Mouse (Mus musculus): Measurements from ENCODE around the gene Nectin1.

Gene Nectin1

DNA sequence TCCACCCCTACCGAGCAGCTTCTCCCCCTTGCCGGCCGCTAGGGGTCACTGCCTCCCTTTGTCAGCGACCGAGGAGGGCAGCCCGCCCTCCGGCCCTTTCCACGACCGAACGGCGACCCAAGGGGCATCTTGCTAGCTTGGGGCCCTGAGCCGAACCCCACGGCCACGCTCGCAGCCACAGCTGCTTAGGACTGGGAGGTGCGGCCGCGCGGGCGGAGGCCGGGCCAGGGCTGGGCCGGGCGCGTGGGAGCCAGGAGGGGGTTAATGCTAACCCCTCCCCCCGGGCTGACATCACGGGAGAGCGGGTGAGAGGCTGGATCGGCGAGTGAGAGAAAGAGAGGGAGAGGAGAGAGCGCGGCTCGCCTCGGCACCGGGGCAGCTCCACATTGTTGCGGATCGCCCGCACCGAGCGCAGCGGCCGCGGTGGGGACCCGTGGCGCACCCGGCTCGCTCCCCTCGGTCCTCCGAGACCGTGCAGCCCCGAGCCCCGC lies at the start of gene Nectin1:
Nectin1 (plus strand) TSS at position 338 of the 491 bp plus-strand sequence.
- DNase-seq, result peak; percentile 83

DNA sequence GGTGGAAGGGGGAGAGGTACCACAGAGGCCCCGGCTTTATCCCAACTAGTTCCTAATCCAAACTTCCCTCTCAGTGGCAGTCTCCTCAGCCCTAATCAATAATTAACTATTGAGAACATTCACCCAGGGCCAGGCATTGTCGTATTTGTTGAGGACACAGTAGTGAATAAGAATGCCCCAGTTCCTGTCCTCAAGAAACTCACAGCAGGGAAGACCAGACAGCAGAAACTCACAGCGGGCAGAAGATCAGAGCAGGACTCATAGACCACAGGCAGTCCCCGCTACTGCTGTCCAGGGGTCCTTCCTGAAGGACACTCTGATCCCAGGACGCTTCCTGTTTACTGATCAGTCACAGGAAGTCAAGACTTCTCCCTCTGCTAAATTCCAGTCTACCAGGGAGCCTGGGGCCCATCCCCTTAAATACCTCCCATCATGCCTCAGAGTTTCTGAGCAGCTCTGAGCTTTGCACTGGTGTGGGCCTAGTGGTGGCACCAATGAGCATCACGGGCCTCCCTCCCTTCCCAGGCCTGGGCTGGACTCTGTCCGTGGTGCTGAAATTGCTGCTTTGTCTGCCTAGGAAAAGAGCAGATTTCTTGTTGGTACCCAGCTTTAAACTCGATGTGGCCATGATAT lies 45.6 kb upstream of the Nectin1 start:
- no peak for DNase-seq

DNA sequence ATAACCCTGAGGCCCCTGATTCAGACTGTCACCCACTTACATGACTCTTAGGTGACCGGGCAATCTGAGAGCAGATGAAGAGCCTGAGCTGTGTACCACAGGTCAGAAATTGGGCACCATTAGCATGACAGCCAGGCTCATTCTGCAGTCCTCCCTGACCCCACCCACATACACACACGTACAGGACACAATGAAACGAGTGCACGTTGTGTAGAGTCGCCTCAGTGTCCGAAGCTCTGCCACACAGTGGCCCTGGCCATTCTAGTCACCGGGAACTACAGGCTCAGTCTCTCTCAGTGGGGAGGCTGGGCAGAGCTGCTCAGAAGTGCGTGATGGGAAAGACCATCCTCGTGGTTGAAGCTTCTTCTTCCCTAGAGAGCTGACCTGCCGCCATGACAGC lies 44.9 kb upstream of the Nectin1 start:
- DNase-seq, result no peak

DNA sequence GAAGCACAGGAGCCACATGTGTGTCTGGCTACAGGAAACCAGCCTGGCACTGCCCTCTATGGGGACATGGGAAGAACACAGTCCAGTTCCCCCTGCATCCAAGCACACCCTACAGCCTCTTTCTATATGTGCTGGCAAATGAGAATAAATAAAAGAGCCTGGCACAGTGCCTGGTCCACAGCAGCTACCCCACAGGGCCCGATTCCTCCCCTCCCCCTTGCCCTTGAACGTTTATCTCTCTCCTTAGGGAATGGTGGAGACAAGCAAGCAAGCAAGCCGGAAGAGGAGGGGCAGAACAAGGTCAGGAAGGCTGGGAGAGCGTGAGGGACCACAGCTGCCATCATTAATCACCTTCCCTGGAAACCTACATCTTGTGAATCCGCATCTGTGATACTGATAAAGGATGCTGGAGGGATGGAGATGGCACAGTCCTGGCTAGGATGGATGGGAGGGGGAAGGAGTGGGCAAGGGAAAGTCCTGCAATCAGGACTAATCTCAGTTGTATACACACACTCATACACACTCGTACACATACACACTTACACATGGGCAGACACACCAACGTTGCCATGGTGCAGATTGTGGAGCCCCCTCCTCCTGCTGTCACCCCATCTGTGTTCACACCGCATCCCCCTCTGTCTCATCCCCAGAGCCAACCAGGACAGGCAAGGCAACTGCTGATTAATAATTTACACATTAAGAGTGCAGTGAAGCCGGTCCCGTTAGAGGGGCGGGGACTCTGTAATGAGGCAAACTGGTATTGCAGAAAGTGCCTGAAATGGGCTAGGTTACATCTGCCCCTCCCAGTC lies 44.2 kb upstream of the Nectin1 start:
- no peak for DNase-seq

DNA sequence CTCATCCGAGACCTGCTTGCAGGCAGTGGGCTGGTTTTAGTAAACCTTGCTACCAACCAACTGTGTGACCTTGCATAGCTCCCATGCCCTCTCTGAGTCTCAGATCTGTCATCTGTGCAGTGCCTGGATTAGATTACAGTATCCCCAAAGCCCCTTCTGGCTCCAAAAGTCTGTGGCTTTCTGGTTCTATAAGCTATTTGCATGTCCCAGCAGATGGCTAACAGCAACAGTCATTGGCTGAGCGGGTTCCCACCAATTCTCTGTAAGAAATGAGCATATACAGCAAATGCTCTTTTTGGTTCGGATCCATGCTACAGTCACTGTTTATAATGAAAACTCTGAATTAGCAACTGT lies 43.6 kb upstream of the Nectin1 start:
- DNase-seq, result no peak

DNA sequence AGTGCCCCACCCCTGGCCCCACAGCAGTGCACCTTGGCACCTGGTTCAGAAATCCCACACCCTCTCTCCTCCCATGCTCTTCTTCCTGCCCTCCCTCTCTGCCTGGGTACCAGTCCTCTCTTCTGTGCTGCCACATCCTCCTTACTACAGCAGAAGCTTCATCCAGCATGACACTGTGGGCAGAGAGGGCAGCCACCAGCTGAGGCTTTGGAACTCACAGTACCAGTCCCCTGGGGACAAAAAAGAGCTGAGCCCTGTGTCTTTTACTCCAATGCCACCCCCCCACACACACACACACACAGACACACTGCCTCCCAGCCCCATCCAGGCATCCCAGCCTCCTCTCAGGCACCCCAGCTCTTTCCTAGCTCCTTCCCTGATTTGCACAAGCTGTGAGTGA lies 42.0 kb upstream of the Nectin1 start:
- DNase-seq, result no peak

DNA sequence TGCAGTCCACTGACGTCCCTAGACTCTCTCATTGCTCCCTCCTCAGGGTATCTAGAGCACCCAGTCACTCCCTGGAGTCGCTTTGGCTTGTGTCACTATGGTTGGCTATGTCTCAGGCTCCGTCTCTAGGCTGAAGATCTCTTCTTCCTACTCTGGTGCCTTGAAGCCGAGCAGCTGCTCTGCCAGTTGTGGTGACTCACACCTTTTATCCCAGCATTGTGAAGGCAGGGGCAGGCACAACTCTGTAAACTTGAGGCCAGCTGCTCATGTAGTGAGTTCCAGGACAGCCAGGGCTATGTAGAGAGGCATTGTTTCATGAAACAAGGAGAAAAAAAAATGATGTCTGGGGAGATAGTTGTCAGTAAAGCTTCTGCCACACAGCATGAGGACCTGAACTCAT lies 36.2 kb upstream of the Nectin1 start:
- DNase-seq, result no peak

DNA sequence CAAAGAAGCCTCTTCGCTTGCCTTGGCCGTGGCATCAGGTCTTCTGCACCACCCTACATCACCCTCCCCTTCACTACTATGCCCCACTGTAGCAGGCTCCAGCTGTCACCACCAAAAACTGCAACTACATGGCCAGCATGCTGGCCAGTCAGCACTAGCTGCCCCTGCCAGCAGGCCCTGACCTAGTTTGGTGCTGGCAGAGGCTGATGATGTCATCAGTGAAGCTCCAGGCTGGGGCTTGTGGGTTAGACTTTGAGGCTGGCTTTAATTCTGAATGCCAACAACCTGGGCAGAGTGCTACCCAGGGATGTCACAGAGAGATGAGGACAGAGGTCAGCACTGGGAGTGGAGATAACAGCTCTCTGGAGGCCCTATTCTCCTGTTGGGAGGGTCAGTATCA lies 35.1 kb upstream of the Nectin1 start:
- DNase-seq, result no peak

DNA sequence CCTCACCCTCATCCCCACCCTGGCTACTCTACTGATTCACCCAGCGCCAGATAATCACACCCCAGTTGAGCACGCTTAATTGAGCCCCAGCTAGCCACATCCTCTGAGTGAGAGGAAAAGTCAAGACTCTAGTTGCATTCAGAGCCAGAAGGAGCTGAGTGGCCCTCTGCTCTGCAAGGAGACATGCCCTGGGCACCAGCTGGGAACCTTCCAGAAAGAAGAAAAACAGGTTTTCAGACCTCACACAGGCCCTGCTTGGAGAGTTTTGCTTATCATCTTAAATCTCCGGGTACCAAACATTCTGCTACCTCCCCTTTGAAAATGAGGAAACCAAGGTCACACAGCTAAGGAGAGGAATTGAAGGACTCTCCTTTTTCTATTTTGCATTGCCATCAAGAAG lies 30.4 kb upstream of the Nectin1 start:
- DNase-seq, result no peak

DNA sequence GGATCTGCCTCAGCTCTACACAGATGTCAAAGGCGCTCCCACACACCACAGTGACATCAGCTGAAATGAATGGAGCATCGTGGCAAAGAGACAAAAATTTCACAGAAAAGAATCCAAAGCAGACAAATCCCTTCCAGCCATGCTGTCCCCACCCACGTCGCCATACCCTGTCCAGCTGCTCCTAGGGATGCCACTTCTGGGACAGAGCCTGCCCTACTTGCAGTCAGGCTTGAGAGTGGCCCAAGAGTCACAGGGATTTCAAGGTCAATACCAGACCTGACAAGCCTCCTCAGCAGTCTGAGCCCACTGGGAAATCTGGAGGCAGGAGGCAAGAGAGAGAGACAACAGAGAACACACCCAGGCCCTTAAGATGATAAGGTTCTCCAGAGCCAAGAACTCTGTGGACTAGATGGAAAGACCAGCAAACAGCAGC lies 24.4 kb upstream of the Nectin1 start:
- no peak for DNase-seq

DNA sequence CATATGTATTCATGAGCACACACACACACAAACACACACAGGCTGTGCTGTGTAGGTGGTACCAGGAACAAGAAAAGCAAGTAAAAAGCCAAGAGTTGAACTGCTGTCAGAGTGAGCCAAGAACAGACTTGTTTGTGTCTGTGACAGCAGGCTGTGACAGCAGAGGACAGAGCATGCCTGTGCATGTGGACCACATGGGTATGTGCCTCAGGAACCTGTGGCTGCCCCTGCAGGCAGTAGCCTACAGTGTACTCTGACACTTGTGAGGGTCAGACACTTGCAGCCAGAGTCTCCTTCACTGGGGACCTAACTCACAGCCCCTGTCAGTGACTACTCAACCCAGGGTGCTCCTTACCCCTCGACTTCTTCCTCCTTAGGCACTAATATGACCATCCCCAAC lies 23.7 kb upstream of the Nectin1 start:
- DNase-seq, result no peak

DNA sequence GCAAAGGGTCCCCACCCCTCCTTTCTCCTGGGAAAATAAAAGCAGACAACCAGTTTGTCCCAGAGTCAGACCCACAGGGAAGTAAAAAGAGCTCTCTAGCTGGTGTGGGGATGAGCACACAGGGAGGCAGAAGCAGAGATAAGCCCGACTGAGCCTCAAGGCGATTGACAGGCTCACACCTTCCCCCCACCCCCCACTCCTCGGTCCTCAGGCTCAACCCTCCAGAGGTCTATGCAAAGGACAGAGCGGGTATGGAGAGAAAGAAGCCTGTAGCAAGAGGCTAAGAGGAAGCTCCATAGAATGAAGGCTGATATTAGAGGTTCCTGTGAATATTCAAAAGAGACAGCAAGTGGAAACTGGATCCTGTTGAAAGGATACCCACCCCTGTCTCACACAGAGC lies 19.7 kb upstream of the Nectin1 start:
- no peak for DNase-seq

DNA sequence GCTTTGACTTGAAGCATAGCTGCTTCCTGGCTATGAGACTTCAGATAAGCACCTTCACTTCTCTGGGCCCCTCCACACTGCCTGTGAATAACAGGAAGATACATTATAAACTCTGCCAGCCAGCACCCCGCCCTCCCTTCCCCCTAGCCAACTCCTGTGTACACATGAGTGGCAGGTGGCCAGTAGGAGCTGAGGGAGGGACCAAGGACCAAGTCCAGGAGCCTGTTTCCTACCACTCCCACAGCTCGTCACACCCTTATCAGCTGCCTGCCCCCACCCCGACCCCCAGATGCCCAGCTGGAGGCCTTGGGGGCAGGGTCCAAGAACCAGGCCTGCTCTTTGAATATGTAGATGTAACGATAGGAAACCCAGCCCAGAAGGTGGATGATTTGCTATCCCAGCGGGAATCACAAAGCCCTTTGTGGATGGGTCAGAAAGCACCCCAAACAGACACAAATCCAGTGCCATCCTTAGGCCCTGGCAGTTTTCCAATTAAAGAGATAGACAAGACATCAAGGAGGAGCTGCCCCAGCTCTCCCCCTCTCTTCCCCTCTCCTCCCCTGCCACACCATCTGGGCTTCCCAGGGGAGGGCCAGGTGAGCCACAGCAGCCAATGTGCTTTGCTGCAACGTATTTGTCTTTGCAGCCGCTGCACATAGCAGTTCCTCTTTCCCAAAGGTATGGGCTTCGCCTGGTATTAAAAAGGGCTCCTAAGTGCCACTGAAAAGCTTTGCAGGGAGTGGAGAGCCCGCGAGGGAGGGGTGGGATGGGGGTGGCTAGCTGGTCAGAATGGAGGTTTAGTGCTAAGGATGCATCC lies 14.1 kb upstream of the Nectin1 start:
- DNase-seq, result no peak

DNA sequence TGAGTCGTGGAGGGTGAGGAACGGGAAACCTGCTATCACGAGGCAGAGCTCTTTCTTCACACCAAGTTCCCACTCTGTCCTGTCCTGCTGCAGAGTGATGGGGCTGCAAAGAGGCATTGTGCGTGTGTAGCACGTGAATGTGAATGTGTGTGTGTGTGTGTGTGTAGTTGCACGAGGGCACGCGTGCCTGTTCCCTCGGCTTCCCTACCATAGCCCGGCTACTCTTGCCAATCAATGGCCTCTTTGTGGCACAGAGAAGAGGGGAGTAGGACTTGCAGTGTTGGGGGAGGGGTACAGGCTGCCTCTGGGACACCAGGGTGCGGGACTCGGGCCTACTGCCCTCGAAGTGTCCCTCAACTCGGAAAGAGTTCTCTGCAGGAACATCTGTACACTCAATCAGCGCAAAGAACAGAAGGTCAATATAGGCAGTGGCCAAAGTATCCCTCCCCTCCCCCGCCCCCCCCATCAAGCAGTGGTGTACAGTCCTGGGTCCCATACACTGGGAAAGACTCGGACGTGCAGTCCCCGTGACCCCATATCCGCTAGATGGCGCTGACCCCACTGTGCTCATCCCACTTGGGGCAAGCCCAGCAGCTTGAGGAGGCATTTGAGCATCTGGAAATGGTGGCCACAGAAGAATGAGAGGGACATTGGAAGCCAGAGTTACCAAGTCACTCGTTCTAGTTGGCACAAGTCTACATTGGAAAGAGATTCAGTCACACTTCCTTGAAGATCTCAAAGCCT lies 13.3 kb upstream of the Nectin1 start:
- peak; percentile 55 for DNase-seq

DNA sequence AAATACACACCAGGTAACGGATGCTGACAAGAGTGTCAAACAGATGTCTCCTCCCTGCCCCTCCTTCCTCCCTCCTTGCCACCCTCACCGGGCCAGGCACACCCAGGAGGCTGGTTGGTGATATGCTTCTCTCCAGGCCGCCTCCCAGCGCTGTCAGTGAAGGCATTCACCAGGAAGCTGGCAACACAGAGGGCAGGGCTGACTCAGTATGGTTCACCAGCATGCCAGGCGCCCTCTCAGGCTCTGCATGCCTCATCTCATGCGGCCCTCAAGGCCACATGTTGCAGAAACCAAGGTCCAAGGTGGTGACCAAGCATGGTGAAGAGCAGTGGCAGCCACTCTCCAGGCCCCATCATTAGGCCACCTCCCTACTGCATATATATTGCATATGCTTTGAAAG lies 11.9 kb upstream of the Nectin1 start:
- DNase-seq, result no peak

DNA sequence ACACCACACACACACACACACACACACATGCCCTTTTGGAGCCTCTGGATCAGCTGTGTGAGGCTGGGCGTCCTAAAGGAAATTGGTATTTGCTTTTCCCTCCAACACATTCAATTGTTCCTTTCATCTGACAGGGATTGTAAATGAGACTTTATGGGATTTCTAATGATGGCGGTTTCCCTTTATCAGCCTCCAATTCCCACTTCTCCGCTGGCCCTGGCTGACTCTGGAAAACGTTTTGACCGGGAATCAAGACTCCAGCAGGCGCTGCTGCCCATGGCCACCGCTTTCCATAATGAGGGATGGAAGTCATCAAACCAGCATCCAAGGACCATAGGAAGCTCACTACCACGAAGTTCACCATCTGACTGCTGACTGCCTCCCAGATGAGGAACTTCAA lies 11.1 kb upstream of the Nectin1 start:
- DNase-seq, result no peak

DNA sequence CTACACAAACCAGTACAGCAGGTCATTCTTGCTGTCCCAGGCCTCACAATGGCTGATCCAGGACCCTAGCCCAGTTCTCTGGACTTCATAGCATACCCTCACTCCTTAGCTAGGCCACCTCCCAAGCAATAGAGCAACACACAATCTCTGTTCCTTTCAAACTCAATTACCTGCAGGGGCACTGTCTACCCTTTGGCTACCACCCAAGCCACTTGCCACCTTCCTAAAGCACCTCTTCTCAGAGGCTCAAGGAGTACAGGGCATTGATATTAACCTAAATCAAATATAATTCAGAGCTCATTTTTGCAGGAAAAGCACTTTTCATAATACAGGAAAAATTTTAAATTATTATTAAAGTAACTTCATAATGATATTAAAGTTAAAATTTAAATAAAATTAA lies 8.8 kb upstream of the Nectin1 start:
- DNase-seq, result no peak

DNA sequence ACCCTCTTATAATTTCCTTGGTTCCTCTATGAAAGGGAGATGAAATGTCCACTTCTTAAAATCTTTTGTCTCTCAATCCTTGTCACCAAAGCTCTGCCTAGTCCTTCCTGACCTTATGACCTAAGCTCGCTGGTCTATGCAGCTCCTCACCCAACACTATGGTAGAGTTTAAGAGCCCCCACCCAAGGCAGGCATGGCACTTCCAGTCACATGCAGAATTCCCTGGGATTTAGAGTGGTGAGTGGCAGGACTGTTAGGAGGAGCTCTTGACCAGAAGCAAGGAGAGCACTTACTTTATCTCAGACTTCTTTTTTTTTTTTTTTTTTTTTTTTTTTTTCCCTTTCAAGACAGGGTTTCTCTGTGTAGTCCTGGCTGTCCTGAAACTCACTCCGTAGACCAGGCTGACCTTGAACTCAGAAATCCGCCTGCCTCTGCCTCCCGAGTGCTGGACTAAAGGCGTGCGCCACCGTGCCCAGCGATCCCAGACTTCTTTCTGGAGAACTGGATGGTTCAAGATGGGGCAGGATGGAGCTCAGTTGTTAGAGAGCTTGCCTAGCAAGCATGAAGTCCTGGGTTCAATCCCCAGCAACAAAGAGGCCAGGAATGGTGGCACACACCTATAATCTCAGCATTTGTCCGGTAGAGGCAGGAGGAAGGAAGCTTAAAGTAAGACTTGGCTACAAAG lies 7.6 kb upstream of the Nectin1 start:
- no peak for DNase-seq

DNA sequence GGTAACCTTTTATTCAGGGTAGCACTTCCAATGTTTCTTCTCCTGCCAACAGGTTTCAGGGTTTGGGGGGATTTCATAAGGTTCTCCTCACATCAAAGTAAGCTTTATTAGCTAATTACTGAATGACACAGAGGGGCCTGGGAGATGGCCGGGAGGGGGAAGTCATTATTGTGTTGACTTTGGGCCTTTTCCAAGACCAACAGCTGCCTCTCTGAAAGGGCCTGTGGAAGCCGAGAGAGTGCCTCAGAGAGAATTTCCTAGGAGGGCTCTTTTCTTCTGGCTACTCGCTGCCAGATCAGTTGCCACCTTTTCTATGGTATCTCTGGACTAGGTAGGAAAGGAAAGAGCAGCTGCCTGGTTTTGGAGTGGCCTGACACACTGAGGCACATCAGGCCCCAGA lies 6.5 kb upstream of the Nectin1 start:
- no peak for DNase-seq

DNA sequence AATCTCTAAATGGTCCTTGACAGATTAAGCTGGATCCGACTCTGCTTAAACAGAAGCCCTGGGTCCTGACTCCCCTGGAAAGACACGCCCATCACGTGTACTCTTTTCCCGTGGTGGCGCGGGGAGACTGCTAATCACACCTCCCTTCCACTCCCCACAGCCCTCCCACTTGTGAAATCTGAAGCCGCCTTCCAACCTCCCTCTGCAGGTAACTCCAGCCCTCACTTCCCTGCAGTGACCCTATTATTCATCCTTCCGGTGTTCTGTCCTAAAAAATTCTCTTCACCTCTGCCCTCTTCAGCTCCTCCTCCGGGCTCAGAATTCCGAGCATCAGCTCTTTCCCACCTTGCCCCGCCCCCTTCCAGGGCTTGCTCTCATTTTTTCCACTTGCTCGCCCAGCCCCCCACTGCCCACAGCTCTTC lies 5.9 kb upstream of the Nectin1 start:
- DNase-seq, result no peak

DNA sequence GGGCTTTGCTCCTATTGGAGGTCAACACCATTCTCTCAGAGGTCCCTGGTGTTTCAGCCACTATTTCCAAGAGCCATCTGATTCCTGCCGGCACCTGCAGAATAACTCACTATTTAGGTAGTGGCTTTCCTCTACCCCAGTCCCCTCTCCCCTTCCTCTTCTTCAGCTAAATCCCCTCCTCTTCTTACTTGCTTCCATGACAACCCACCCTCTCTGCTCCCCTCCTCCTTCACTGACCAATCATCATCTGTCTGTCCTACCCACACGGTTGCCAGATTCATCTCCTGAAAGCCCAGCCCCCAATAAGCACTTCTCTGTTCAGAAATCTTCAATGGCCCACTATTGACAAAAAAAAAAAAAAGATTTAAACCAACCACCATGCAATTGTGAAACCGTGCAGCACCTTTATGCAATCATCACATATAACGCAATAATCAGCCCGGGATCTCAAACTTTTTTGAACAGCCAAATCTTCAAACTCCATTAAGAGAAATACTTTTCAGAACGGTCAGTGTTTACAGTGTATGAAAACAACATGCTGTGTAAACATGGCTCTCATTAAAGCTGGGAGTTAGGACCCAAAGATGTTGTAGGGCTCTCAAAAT lies 5.2 kb upstream of the Nectin1 start:
- no peak for DNase-seq

DNA sequence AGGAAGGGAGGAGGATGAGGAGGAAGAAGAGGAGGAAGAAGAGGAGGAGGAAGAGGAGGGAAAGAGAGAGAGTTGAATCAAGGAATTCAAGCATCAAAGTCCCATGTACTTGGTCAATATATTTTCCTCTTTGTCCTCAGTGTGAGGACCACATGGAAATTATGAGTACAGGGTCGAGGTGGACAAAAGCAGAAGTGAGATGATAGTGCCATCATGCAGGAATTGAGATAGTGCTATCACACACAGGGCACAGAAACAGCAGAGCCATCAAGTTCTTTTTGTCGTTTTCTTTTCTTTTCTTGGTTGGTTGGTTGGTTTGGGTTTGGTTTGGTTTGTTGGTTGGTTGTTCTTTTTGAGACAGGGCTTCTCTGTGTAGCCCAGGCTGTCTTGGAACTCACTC lies 2.5 kb upstream of the Nectin1 start:
- DNase-seq, result no peak
